Mouse (Mus musculus): ENCODE measurements around the gene Cldn34a.
"Not testable (repeated sequence)": the region's sequence is repeated elsewhere in the genome, so short reads cannot be mapped to it uniquely, and the experiment has no call there.

Cldn34a gene

GRCm38 (mm10) chrX:152563034-152563433 lies at the start of gene Cldn34a:
Gene Cldn34a (plus strand): TSS chrX:152563334.
- no peak for DNase-seq (ENCODE audit: low spot score in 2 of 2)

GRCm38 (mm10) chrX:152518611-152519010 lies 44.5 kb upstream of the Cldn34a start:
- DNase-seq (ENCODE audit: low spot score in 2 of 2): not testable (repeated sequence)

GRCm38 (mm10) chrX:152545736-152546135 lies 17.4 kb upstream of the Cldn34a start:
- no peak for DNase-seq (ENCODE audit: low spot score in 2 of 2)

- DNase-seq (ENCODE audit: low spot score in 2 of 2): no peak
Measured at GRCm38 (mm10) chrX:152548180-152548579, 15.0 kb upstream of the Cldn34a start.

DNA sequence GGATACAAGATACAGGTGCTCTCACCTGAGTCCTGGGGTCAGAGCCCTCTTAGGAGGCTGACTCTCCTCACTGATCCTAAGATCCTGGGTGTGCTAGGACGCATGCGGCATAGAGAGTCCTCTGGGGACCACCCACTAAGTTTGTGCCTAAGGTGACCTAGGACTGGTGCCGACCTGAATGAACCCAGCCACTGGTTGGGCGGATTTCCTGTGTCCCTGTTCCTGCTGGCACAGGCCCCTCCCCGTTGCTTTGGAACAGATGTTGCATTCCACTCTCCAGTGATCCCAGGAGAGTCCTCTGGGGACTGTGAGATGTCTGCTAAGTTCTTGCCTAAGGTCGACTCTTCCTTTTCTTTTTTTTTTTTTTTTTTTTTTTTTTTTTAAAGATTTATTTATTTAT lies 5.7 kb upstream of the Cldn34a start:
- DNase-seq (ENCODE audit: low spot score in 2 of 2): no peak

Measured in urinary bladder, postnatal 4 days (tissue).